Mouse (Mus musculus): ENCODE results near the gene Pard3b.

GRCm38 (mm10) chr1:61997711-61998110 is 359.1 kb downstream of the Pard3b start:
- TF ChIP-seq CTCF (IDR thresholded peaks at IDR 0.05; ENCODE audit: low read depth, low read length) (no peak), POLR2A (IDR thresholded peaks at IDR 0.05; ENCODE audit: extremely low read depth, insufficient read depth, low read length) (no peak)

Data from liver, adult 2 months (tissue).